Mouse (Mus musculus): Measurements from ENCODE around the gene Gli1.
A peak's percentile ranks its signal among the peaks of the same experiment; 100 is the strongest.

Gli1 gene

DNA sequence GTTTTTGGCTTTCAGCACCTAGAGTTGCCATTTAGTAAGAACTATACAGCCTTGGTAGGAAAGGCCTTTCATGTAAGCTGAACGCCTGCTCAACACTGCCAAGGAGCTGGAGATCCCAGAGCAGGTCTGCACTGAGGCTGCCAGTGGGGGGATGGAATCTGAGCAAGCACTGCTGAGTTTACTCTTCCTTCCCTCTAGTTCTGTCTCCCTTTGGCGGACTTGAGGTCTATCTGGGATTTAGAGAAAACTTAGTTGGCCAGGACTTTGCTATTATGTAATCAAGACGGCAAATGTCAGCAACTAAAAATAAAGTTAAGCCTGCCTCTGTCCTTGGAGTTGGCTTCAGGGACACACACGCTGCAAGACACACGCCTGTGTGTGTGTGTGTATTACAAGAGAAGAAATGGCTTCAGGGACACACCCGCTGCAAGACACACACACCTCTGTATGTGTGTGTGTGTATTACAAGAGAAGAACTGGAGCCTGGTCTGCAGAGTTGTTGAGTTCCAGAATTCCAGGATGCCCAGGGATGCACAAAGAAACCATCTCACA lies 48.7 kb downstream of the Gli1 start:
- DNase-seq (ENCODE audit: low read depth, low spot score), result no peak

- DNase-seq (ENCODE audit: low read depth, low spot score), result peak; percentile 42
These were observed 49.7 kb downstream of the Gli1 start for GRCm38 (mm10) chr10:127291881-127292638.

- peak; percentile 75 for DNase-seq (ENCODE audit: low read depth, low spot score)
These were observed 50.6 kb downstream of the Gli1 start for GRCm38 (mm10) chr10:127290930-127291880.

- DNase-seq (ENCODE audit: low read depth, low spot score), result peak; percentile 99
These were observed 51.4 kb downstream of the Gli1 start for GRCm38 (mm10) chr10:127290307-127290929.

DNA sequence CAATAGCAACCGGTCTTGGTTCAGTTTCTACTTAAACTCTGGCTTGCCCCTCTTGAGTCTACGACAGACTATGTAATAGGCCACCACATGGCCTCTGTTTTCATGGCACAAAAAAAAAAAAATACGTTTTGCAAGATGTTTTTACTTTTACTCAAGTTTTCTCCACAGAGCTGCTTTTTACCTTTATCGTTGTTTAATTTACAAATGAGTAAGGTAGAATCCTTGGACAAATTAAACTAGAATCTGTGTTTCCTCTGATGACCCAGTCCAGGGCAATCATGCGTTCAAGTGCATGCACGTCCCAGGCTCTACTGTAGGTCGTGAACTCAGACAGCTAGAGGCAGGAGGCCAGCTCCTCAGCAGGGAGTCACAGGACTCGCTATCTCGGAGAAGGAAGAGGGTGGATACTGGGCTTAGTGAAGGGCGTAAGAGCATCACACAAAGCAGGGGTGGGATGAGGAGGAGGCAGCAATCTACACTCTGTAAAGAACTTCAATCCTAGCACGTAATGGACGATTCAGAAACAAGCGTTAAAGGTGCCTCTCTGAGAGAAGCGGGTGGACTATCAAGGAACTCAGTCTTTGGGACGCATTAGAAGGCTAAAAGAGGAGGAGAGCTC lies 52.1 kb downstream of the Gli1 start:
- peak; percentile 73 for DNase-seq (ENCODE audit: low read depth, low spot score)

DNA sequence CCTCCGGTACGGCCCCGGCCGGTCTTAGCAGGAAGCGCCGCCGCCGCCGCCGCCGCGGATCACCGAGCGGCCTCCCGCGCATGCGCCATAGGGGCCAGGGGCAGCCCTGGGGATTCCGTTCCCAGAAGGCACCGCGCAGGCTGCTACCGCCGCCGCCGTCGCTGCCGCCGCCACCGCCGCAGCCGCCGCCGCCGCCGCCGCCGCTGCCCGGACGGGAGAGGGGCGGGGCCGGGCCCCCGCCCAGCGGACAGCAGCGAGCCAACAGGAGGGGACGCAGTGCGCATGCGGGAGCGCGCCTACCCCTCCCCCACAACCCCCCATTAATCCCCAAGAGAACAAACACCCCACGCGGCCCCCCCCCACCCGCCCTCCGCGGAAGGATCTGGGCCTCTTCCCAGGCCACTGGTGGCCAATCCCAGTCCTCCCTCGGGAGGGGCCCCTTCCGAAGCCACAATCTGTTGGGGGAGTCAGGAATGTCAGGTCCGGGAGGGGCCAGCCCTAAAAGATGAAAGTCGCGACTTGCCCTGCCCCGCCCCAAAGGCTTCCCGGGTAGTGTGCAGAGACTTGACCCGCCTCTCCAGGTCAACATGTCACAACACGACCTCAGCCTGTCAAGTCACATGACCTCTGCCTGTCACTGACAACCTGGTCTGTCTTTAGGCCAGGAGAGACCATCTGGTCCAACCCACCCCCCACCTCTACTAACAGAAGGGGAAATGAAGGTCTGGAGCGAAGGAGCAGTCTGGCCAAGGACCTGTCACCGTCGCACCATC lies 52.8 kb downstream of the Gli1 start, which contains the start of gene Mbd6:
Mbd6 (minus strand) TSS at position 219 of the 773 bp plus-strand sequence.
- peak; percentile 96 for DNase-seq (ENCODE audit: low read depth, low spot score)

- DNase-seq (ENCODE audit: low read depth, low spot score), result peak; percentile 73
These were observed 53.4 kb downstream of the Gli1 start for GRCm38 (mm10) chr10:127288328-127288799.

GRCm38 (mm10) chr10:127287936-127288293 lies 53.9 kb downstream of the Gli1 start:
- no peak for DNase-seq (ENCODE audit: low read depth, low spot score)

- DNase-seq (ENCODE audit: low read depth, low spot score), result peak; percentile 21
These were observed 54.4 kb downstream of the Gli1 start for GRCm38 (mm10) chr10:127287271-127287935.

DNA sequence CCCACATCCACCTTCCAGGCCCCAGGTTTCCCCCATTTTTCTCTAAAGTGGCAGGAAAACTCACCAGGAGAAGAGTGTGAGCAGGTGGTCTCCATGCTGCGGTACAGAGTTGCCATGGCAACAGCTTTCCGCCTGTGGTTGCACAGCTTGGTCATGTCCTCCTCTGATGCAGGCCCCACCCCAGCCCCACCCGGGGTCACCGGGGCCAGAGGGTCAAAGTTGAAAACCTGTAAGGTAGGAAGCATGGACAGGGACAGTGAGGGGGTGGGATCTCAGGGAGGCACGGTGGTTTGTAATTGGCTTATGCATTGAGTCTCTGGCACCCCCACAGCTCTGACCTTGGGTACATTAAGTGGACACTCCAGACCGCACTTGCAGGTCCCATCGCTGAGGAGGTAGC lies 55.0 kb downstream of the Gli1 start:
- no peak for DNase-seq (ENCODE audit: low read depth, low spot score)

GRCm38 (mm10) chr10:127286194-127286593 lies 55.6 kb downstream of the Gli1 start:
- DNase-seq (ENCODE audit: low read depth, low spot score), result no peak

- no peak for DNase-seq (ENCODE audit: low read depth, low spot score)
These were observed 56.1 kb downstream of the Gli1 start for GRCm38 (mm10) chr10:127285644-127286043.

- no peak for DNase-seq (ENCODE audit: low read depth, low spot score)
These were observed 56.9 kb downstream of the Gli1 start for GRCm38 (mm10) chr10:127284724-127285500.

DNA sequence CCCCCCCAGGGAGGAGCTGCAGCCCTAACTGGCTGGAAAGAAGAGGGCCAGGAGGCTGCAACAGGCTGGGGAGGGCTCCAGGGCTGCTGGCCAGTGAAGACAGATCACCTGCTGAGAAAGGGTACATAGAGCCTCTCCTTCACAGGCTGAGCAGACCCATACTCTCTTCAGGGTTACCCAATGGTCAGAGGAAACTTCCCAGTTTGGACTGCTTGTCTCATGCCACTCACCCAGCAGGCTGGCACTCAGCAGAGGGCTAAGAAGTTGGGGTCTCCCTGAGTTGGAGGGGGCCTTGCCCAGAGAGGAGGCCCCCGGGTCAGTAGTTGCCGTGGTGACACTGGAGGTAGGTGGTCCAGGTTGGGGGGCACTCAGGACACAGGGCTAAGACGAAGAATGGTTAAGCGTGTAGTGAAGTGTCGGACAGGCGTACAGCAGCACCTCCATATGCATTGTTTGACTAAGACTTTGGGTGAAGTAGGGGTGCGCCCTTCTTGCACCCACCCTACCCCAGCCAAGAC lies 57.6 kb downstream of the Gli1 start:
- no peak for DNase-seq (ENCODE audit: low read depth, low spot score)

GRCm38 (mm10) chr10:127282620-127283215 lies 59.1 kb downstream of the Gli1 start:
- DNase-seq (ENCODE audit: low read depth, low spot score), result no peak

DNA sequence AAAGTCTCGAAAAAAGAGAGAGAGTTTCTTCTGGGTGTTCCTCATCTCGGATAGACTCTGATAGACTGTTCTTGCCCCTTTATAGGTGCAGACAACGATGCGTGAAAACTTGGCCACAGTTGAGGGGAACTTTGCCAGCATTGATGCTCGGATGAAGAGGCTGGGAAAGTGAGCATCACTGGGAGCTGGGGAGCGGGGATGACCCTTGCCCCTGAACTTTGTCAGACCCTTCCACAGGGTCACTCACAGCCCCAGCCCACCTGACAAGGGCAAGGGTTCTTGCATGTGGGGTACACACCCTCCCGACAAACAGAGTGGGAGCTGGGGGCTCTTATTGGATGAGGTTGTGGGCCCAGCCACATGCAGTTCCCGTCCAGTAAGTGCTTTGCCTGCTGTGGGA lies 60.5 kb downstream of the Gli1 start:
- DNase-seq (ENCODE audit: low read depth, low spot score), result no peak
